In genomic region chr1:71837039-71837648, GRCm38 (mm10) we compare ENCODE assay signal across 11 mouse cellular contexts.
DNase-seq lines count a peak whose midpoint lies in the region; ATAC-seq and TF ChIP-seq lines count a peak whose summit lies in the region.
"Had no signal": no experiment of that assay in that cellular context is flagged by ENCODE, and none has a peak within 500 bp of the region (broad histone marks: within the 10 kb centered on the region; RNA-seq: fewer than 3 reads in every experiment).

No protein-coding gene starts in this region.

- no peaks in the 10 kb centered on the region for H3K27me3 ChIP-seq in kidney, postnatal 0 days (ENCODE audit: insufficient read depth, low read length)
- no peaks in the 10 kb centered on the region for H3K27me3 ChIP-seq in lung, embryonic 16.5 days (ENCODE audit: control insufficient read depth, insufficient read depth, low read depth, low read length)
- H3K27me3 ChIP-seq: megakaryocyte, embryonic 14.5 days had no signal

- peak overlapping the region; percentile 50 for H3K4me2 ChIP-seq in kidney, postnatal 0 days (ENCODE audit: low read length)
- peak overlapping the region; percentile 44 for H3K4me2 ChIP-seq in lung, embryonic 16.5 days (ENCODE audit: low read depth, low read length)

- peak; percentile 14 for DNase-seq in adrenal gland, postnatal 10 days
- no peak for DNase-seq in adrenal gland, adult 18-20 months (ENCODE audit: low spot score in 2 of 2)
- peak; percentile 43 for DNase-seq in embryo, embryonic 10.5 days (ENCODE audit: low spot score)
- peak; percentile 41 for DNase-seq in kidney, postnatal 0 days (ENCODE audit: low spot score)
- no peak for DNase-seq in left cerebral cortex, postnatal 25 days (ENCODE audit: low spot score in 2 of 2)
- DNase-seq in B cell, adult 2 months = no peak
- no peak for DNase-seq in gastrocnemius, adult 18-20 months (ENCODE audit: low spot score)
- DNase-seq: right cerebral cortex, adult 18-20 months; thymus, postnatal 4 days had no signal

- H3K27ac ChIP-seq in kidney, postnatal 0 days = no peak overlapping the region
- H3K27ac ChIP-seq in lung, embryonic 16.5 days (ENCODE audit: low read length) = no peak overlapping the region

- H3K4me1 ChIP-seq in kidney, postnatal 0 days (replicated peaks; ENCODE audit: insufficient read depth, low read length) = no peaks in the 10 kb centered on the region; the same call in 1 of the 2 replicates
- H3K4me1 ChIP-seq in lung, embryonic 16.5 days (replicated peaks; ENCODE audit: control insufficient read depth, insufficient read depth, low read length) = peaks cover 7% of the 10 kb centered on the region
- H3K4me1 ChIP-seq: megakaryocyte, embryonic 14.5 days had no signal

- H3K9me3 ChIP-seq in kidney, postnatal 0 days (replicated peaks; ENCODE audit: low read length) = no peaks in the 10 kb centered on the region
- 0 out of 2 replicates have a peak, but pooled peaks cover 2% of the 10 kb centered on the region for H3K9me3 ChIP-seq in lung, embryonic 16.5 days (ENCODE audit: control insufficient read depth, low read length)

- intact Hi-C loops in left cerebral cortex, postnatal 25 days (cut with DNase I) = no loop called here

- no peak for TF ChIP-seq CTCF in kidney, postnatal 0 days (IDR thresholded peaks at IDR 0.05; ENCODE audit: low read depth)

- no peaks in the 10 kb centered on the region for H3K36me3 ChIP-seq in kidney, postnatal 0 days (ENCODE audit: insufficient read depth, low read length)
- no peaks in the 10 kb centered on the region for H3K36me3 ChIP-seq in lung, embryonic 16.5 days (ENCODE audit: control insufficient read depth, insufficient read depth, low read length)

- ATAC-seq in kidney, postnatal 0 days (replicated peaks; ENCODE audit: low FRiP score, low read depth) = no peak; the same call in 1 of the 2 replicates
- ATAC-seq in lung, embryonic 16.5 days (ENCODE audit: low read depth) = no peak

- no peak overlapping the region; the same call in 1 of the 2 replicates for H3K4me3 ChIP-seq in kidney, postnatal 0 days (replicated peaks; ENCODE audit: low read depth, low read length)
- no peak overlapping the region for H3K4me3 ChIP-seq in lung, embryonic 16.5 days (ENCODE audit: low read length)
- H3K4me3 ChIP-seq: megakaryocyte, embryonic 14.5 days had no signal

- WGBS in kidney, postnatal 0 days = 31% methylated on average over 20 of the region's 20 CpGs
- WGBS in lung, embryonic 16.5 days = 42% methylated on average over 20 of the region's 20 CpGs

- 0 out of 2 replicates have a peak overlapping the region, but pooled peaks have one; percentile 13 for H3K9ac ChIP-seq in kidney, postnatal 0 days (ENCODE audit: low read depth, low read length)
- no peak overlapping the region for H3K9ac ChIP-seq in lung, embryonic 16.5 days (ENCODE audit: low read length)

Comparison
In these comparisons a context has a peak if more than half of its experiments do, and no peak if none do; other contexts are left out.
1. DNase-seq: peak in adrenal gland, postnatal 10 days (single experiment), embryo, embryonic 10.5 days (single experiment) and kidney, postnatal 0 days (single experiment); none in adrenal gland, adult 18-20 months (0 of 2), left cerebral cortex, postnatal 25 days (0 of 2), B cell, adult 2 months (0 of 2) and gastrocnemius, adult 18-20 months (single experiment).